Mouse (Mus musculus): ENCODE measurements at regions not wholly inside any gene's neighbourhood (a gene's known extent, or its start where the extent isn't known, plus 50 kb on each side); places are given as distances from the start of the nearest gene placed in this dataset.

DNA sequence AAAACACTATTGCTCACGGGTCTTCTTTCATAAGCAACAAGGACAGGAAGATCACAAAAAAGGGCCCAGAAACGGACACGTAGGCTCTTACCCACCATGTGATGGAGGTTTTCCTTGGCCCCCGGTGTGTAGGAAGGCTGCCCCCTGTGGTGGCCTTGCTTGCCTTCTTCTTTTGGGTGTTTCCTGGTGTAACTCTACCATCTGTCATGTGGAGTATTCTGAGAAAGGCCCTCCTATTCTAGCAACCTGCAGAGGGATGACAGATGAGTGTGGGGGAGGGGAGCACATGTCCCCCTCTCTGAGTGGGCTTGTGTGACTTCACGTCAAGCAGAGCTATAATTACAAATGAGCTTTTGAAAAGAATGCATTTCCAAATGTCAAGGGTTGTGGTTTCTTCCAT, 77.3 kb upstream of the Oxgr1 start:
- no peak overlapping the region for H3K27ac ChIP-seq (ENCODE audit: low read depth)
- H3K4me1 ChIP-seq (ENCODE audit: insufficient read depth), result no peaks in the 10 kb centered on the region
- no peaks in the 10 kb centered on the region for H3K9me3 ChIP-seq (ENCODE audit: low read length)
- H3K4me3 ChIP-seq (ENCODE audit: low read depth, low read length), result no peak overlapping the region
- ATAC-seq (no peak), DNase-seq (no peak)
- no peaks in the 10 kb centered on the region for H3K36me3 ChIP-seq (replicated peaks; ENCODE audit: insufficient read depth, low read length)
- H3K27me3 ChIP-seq (ENCODE audit: insufficient read depth, low read length), result no peaks in the 10 kb centered on the region
- 81% methylated on average over 5 of the region's 5 CpGs for WGBS (ENCODE audit: insufficient replicate concordance)
- no peak overlapping the region for H3K9ac ChIP-seq (replicated peaks)
- H3K4me2 ChIP-seq (ENCODE audit: low read depth, low read length), result no peak overlapping the region
- no peak for TF ChIP-seq EP300 (IDR thresholded peaks at IDR 0.05; ENCODE audit: low read depth)
- no peak for TF ChIP-seq CTCF (IDR thresholded peaks at IDR 0.05; ENCODE audit: low read depth)

DNA sequence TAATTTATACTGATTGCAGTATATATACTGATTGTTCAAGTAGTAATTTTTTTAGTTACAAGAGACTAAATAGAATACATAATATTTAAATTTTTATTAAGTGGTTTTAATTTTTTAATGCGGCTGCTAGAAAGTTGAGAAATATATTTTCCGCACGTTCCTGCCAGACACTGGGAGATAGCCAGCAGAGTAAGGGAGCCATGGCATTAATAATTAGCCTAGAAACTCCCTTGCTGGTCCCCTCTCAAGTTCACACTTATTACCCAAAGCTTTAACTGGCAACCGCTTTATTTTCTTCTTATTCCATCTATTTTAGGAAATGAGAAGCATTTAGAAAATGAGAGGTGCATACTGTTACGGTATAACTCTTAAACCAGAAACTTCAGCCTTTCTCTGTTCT, 78.0 kb upstream of the Oxgr1 start:
- H3K4me2 ChIP-seq (ENCODE audit: low read depth, low read length), result no peak overlapping the region

DNA sequence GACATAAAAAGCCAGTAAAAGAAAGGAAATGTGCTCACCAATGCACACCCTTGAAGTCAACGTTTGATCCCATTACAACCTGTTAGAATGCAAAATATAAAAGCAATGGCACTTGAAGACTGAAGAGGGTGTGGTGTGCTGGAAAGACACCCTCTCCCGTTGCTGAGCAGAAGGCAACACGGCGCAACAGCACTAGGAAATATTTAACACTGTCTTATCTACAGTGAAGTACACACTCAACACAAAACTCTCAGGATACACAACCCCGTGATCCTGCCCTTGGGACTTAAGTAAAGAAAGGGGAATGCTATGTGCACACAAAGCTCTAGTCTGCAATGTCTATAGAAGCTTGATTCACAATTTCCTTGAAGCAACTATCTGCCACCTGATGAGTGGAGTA, 83.1 kb upstream of the Oxgr1 start:
- DNase-seq, result no peak
- H3K4me2 ChIP-seq (ENCODE audit: low read depth, low read length), result no peak overlapping the region
- H3K4me3 ChIP-seq (ENCODE audit: low read depth, low read length), result no peak overlapping the region
- TF ChIP-seq EP300 (IDR thresholded peaks at IDR 0.05; ENCODE audit: low read depth) (no peak), CTCF (IDR thresholded peaks at IDR 0.05; ENCODE audit: low read depth) (no peak)
- no peaks in the 10 kb centered on the region for H3K36me3 ChIP-seq (replicated peaks; ENCODE audit: insufficient read depth, low read length)
- no peak overlapping the region for H3K27ac ChIP-seq (ENCODE audit: low read depth)
- ATAC-seq, result no peak
- H3K9me3 ChIP-seq (ENCODE audit: low read length), result no peaks in the 10 kb centered on the region
- 80% methylated on average over 5 of the region's 5 CpGs for WGBS (ENCODE audit: insufficient replicate concordance)
- no peaks in the 10 kb centered on the region for H3K4me1 ChIP-seq (ENCODE audit: insufficient read depth)
- H3K9ac ChIP-seq (replicated peaks), result no peak overlapping the region
- H3K27me3 ChIP-seq (ENCODE audit: insufficient read depth, low read length), result no peaks in the 10 kb centered on the region

More for the DNA sequence above, 78.0 kb upstream of the Oxgr1 start:
- no peak for TF ChIP-seq EP300 (IDR thresholded peaks at IDR 0.05; ENCODE audit: low read depth)
- TF ChIP-seq CTCF (IDR thresholded peaks at IDR 0.05; ENCODE audit: low read depth), result no peak
- no peak overlapping the region for H3K9ac ChIP-seq (replicated peaks)
- no peaks in the 10 kb centered on the region for H3K4me1 ChIP-seq (ENCODE audit: insufficient read depth)
- DNase-seq (no peak), ATAC-seq (no peak)
- 90% methylated on average over 5 of the region's 5 CpGs for whole genome bisulfite sequencing (ENCODE audit: insufficient replicate concordance)
- H3K36me3 ChIP-seq (replicated peaks; ENCODE audit: insufficient read depth, low read length), result no peaks in the 10 kb centered on the region
- H3K27ac ChIP-seq (ENCODE audit: low read depth), result no peak overlapping the region
- H3K4me3 ChIP-seq (ENCODE audit: low read depth, low read length), result no peak overlapping the region
- no peaks in the 10 kb centered on the region for H3K27me3 ChIP-seq (ENCODE audit: insufficient read depth, low read length)
- no peaks in the 10 kb centered on the region for H3K9me3 ChIP-seq (ENCODE audit: low read length)

DNA sequence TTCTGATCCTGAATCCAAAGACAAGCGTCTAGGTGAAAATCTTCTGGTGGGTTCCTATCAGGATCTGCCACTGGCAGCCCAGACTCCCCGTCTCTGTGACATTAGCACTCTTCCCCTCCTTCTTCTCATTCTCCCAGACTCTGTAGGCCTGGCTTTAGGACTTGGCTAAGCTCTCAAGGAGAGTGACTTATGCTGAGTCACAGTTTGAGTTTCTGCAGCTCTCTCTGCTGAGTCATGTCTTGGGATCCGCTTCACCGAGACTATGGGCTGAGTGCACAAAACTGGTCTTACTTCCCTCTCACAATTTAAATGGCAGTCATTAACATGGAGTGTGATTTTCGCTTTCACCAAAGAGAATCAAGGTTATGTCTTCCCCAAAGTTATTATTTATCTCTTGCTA, 85.2 kb upstream of the Oxgr1 start:
- H3K4me1 ChIP-seq (ENCODE audit: insufficient read depth), result no peaks in the 10 kb centered on the region
- ATAC-seq (no peak), DNase-seq (no peak)
- no peaks in the 10 kb centered on the region for H3K27me3 ChIP-seq (ENCODE audit: insufficient read depth, low read length)
- WGBS (ENCODE audit: insufficient replicate concordance), result 46% methylated on average over 5 of the region's 5 CpGs
- H3K4me3 ChIP-seq (ENCODE audit: low read depth, low read length), result no peak overlapping the region
- H3K9ac ChIP-seq (replicated peaks), result no peak overlapping the region
- no peaks in the 10 kb centered on the region for H3K36me3 ChIP-seq (replicated peaks; ENCODE audit: insufficient read depth, low read length)
- TF ChIP-seq EP300 (IDR thresholded peaks at IDR 0.05; ENCODE audit: low read depth) (no peak), CTCF (IDR thresholded peaks at IDR 0.05; ENCODE audit: low read depth) (no peak)
- H3K27ac ChIP-seq (ENCODE audit: low read depth), result no peak overlapping the region
- no peaks in the 10 kb centered on the region for H3K9me3 ChIP-seq (ENCODE audit: low read length)
- H3K4me2 ChIP-seq (ENCODE audit: low read depth, low read length), result no peak overlapping the region

DNA sequence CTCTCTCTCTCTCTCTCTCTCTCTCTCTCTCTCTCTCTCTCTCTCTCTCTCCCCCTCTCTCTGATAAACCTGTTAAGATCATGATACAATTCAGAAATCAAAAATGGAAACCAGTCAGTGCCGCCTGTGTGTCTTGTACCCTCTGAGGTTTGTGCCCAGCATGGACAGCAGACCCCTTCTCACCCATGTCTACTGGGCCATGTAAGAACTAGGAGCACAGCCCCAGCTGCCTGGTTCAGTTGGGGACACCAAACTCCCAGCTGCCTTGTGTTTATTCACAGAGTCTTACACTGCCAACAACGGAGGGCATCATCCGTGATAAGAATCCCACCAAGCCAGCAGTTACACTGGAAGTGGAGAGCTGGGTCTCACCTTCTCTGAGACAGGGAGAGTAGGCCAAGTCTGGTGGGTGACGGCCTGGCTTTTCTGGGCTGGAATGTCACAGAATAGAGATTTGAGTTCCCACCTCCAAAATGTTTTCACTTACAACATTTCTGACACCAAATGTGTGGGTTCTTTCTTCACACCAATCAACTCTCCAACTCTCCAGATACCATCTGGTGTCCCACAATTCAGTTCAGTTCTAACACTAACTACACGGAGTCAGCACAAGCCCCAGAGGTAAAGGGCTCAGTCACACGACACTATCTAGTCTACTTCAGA, 92.2 kb upstream of the Oxgr1 start:
- TF ChIP-seq EP300 (IDR thresholded peaks at IDR 0.05; ENCODE audit: low read depth) (no peak), CTCF (IDR thresholded peaks at IDR 0.05; ENCODE audit: low read depth) (no peak)
- H3K36me3 ChIP-seq (replicated peaks; ENCODE audit: insufficient read depth, low read length), result no peaks in the 10 kb centered on the region
- H3K9me3 ChIP-seq (ENCODE audit: low read length), result no peaks in the 10 kb centered on the region
- 75% methylated on average over 6 of the region's 6 CpGs for WGBS (ENCODE audit: insufficient replicate concordance)
- no peak overlapping the region for H3K4me3 ChIP-seq (ENCODE audit: low read depth, low read length)
- no peaks in the 10 kb centered on the region for H3K4me1 ChIP-seq (ENCODE audit: insufficient read depth)
- H3K27ac ChIP-seq (ENCODE audit: low read depth), result no peak overlapping the region
- H3K4me2 ChIP-seq (ENCODE audit: low read depth, low read length), result no peak overlapping the region
- no peaks in the 10 kb centered on the region for H3K27me3 ChIP-seq (ENCODE audit: insufficient read depth, low read length)
- H3K9ac ChIP-seq (replicated peaks), result no peak overlapping the region
- no peak for DNase-seq
- no peak for ATAC-seq

DNA sequence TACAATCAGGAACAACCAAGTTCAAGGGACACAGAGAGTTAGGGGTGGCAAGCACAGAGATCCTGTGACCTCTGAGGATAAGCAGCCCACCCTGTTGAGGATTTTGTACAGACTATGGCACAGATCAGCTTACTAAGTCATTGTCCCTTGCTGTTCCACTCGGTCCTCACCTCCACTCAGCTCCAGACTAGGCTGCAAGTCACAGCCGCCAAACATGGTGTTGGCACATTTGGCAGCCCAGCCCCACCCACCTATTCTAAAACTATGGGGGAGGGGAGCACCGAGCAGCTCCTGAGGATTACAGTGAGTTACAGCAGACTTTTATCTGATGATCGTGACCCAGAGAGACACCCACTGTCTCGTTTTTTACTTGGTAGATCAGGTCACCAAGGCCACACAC, 93.0 kb upstream of the Oxgr1 start:
- Histone ChIP-seq H3K27ac (ENCODE audit: low read depth) (no peak overlapping the region), H3K4me3 (ENCODE audit: low read depth, low read length) (no peak overlapping the region), H3K27me3 (ENCODE audit: insufficient read depth, low read length) (no peaks in the 10 kb centered on the region), H3K4me1 (ENCODE audit: insufficient read depth) (no peaks in the 10 kb centered on the region), H3K9me3 (ENCODE audit: low read length) (no peaks in the 10 kb centered on the region), H3K36me3 (replicated peaks; ENCODE audit: insufficient read depth, low read length) (no peaks in the 10 kb centered on the region), H3K4me2 (ENCODE audit: low read depth, low read length) (no peak overlapping the region), H3K9ac (replicated peaks) (no peak overlapping the region)
- DNase-seq (no peak), ATAC-seq (no peak)
- no peak for TF ChIP-seq EP300 (IDR thresholded peaks at IDR 0.05; ENCODE audit: low read depth)
- no peak for TF ChIP-seq CTCF (IDR thresholded peaks at IDR 0.05; ENCODE audit: low read depth)
- WGBS (ENCODE audit: insufficient replicate concordance), result 52% methylated on average over 5 of the region's 5 CpGs

DNA sequence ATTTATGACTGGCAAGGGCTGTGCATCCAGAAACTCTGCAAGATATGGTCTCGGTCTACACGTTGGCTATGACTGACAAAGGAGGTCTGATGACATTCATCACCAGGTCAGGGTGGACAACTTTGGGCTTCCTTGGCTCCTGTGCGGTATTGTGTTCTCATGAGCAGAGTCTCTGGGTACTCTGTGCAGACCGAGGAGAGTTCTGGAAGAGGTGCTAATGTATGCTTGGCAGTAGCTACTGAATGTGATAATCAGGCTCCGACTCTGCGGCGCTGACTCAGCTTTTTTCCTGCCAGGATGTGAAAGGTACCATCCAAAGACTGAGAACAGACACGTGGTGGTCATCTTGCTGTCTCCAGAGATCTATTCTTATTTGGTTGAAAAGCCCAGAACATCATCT, 94.5 kb upstream of the Oxgr1 start:
- H3K27me3 ChIP-seq (ENCODE audit: insufficient read depth, low read length), result no peaks in the 10 kb centered on the region
- no peaks in the 10 kb centered on the region for H3K36me3 ChIP-seq (replicated peaks; ENCODE audit: insufficient read depth, low read length)
- no peak for TF ChIP-seq CTCF (IDR thresholded peaks at IDR 0.05; ENCODE audit: low read depth)
- no peaks in the 10 kb centered on the region for H3K4me1 ChIP-seq (ENCODE audit: insufficient read depth)
- no peak overlapping the region for H3K27ac ChIP-seq (ENCODE audit: low read depth)
- no peak overlapping the region for H3K4me2 ChIP-seq (ENCODE audit: low read depth, low read length)
- no peak overlapping the region for H3K4me3 ChIP-seq (ENCODE audit: low read depth, low read length)
- no peak for DNase-seq
- no peak overlapping the region for H3K9ac ChIP-seq (replicated peaks)
- 79% methylated on average over 8 of the region's 8 CpGs for WGBS (ENCODE audit: insufficient replicate concordance)
- no peaks in the 10 kb centered on the region for H3K9me3 ChIP-seq (ENCODE audit: low read length)
- no peak for ATAC-seq
